ENCODE assay signal across 8 mouse cellular contexts in genomic region chr2:34800371-34800770, GRCm38 (mm10). TPM values are rescaled to one million over a fixed set of nuclear protein-coding genes. Genes with fewer than 3 reads are reported as not detected.
DNase-seq lines count a peak whose midpoint lies in the region; ATAC-seq and TF ChIP-seq lines count a peak whose summit lies in the region.

No protein-coding gene starts in this region.

- TF ChIP-seq POLR2A in MEL (IDR thresholded peaks at IDR 0.05; ENCODE audit: control insufficient read depth in 1 of 2, insufficient read depth in 1 of 2, low read depth in 1 of 2, low read length in 2 of 2, poor library complexity in 1 of 2), result no peak

- TF ChIP-seq EP300 in MEL (IDR thresholded peaks at IDR 0.05; ENCODE audit: low read depth in 1 of 2, low read length in 2 of 2), result no peak

- no peak for DNase-seq in kidney, postnatal 14 days
- DNase-seq in MEL (ENCODE audit: low read depth, low spot score) (peak; percentile 61), adipocyte (ENCODE audit: low spot score) (no peak)
- no peak for DNase-seq in gastrocnemius, adult 18-20 months (ENCODE audit: low spot score)
- DNase-seq in c-Kit-positive CD71-positive TER-119-positive erythroid progenitor cells, embryonic 14.5 days (ENCODE audit: low spot score), result no peak

- H3K79me2 ChIP-seq in MEL (ENCODE audit: control insufficient read depth, insufficient read depth, low read length, poor library complexity) (peaks cover 29% of the 10 kb centered on the region), macrophage (ENCODE audit: inconsistent target) (peaks cover 32% of the 10 kb centered on the region)

- H3K4me2 ChIP-seq in kidney, embryonic 16.5 days (replicated peaks; ENCODE audit: low read depth, low read length), result peak overlapping the region; percentile 50
- peak overlapping the region; percentile 75 for H3K4me2 ChIP-seq in embryonic facial prominence, embryonic 15.5 days (replicated peaks)

- H3K9me3 ChIP-seq in kidney, embryonic 16.5 days (ENCODE audit: low read length), result no peaks in the 10 kb centered on the region
- H3K9me3 ChIP-seq in MEL (replicated peaks; ENCODE audit: insufficient read depth, low read length), result no peaks in the 10 kb centered on the region
- H3K9me3 ChIP-seq in embryonic facial prominence, embryonic 15.5 days (replicated peaks), result no peaks in the 10 kb centered on the region

- peaks cover 27% of the 10 kb centered on the region for H3K4me1 ChIP-seq in kidney, embryonic 16.5 days (ENCODE audit: insufficient read depth, low read length)
- peaks cover 10 to 36% of the 10 kb centered on the region in 2 experiments for H3K4me1 ChIP-seq in MEL (ENCODE audit: control insufficient read depth in 1 of 2, insufficient read depth in 2 of 2, low read length in 2 of 2)
- peaks cover 29% of the 10 kb centered on the region for H3K4me1 ChIP-seq in embryonic facial prominence, embryonic 15.5 days

- H3K9ac ChIP-seq in kidney, embryonic 16.5 days (replicated peaks; ENCODE audit: low read length), result no peak overlapping the region
- H3K9ac ChIP-seq in MEL (ENCODE audit: control insufficient read depth, low read depth, low read length, poor library complexity, severe bottlenecking), result peak overlapping the region; percentile 76
- H3K9ac ChIP-seq in embryonic facial prominence, embryonic 15.5 days, result no peak overlapping the region

- H3K27me3 ChIP-seq in kidney, embryonic 16.5 days (ENCODE audit: insufficient read depth, low read length), result no peaks in the 10 kb centered on the region
- H3K27me3 ChIP-seq in MEL (ENCODE audit: control insufficient read depth in 1 of 2, insufficient read depth in 2 of 2, low read length in 2 of 2), result no peaks in the 10 kb centered on the region
- H3K27me3 ChIP-seq in embryonic facial prominence, embryonic 15.5 days, result no peaks in the 10 kb centered on the region

- no peak for TF ChIP-seq CTCF in MEL (IDR thresholded peaks at IDR 0.05 in 2 of 3, conservative IDR thresholded peaks at IDR 0.05 in 1 of 3; ENCODE audit: control insufficient read depth in 1 of 3, insufficient read depth in 1 of 3, low read depth in 2 of 3, low read length in 3 of 3, poor library complexity in 1 of 3, severe bottlenecking in 1 of 3)

- H3K4me3 ChIP-seq in kidney, embryonic 16.5 days (ENCODE audit: low read length), result peak overlapping the region; percentile 73; the same call in 1 of the 2 replicates
- H3K4me3 ChIP-seq in MEL (ENCODE audit: control insufficient read depth in 1 of 2, insufficient read depth in 1 of 2, low read depth in 2 of 2, low read length in 2 of 2), result peak overlapping the region; percentile 91 to 95
- H3K4me3 ChIP-seq in embryonic facial prominence, embryonic 15.5 days (replicated peaks), result peak overlapping the region; percentile 73
- peak overlapping the region; percentile 92 for H3K4me3 ChIP-seq in macrophage (ENCODE audit: inconsistent target)

- no peak for ATAC-seq in kidney, embryonic 16.5 days (ENCODE audit: low FRiP score, low TSS enrichment)
- no peak for ATAC-seq in embryonic facial prominence, embryonic 15.5 days (ENCODE audit: insufficient number of reproducible peaks, low FRiP score, low TSS enrichment, low read depth)

- 80% methylated on average over 7 of the region's 7 CpGs for WGBS in kidney, embryonic 16.5 days
- WGBS in embryonic facial prominence, embryonic 15.5 days, result 78% methylated on average over 7 of the region's 7 CpGs
- 46% methylated on average over 7 of the region's 7 CpGs for whole genome bisulfite sequencing in macrophage (ENCODE audit: missing documents)

- TF ChIP-seq RAD21 in MEL (IDR thresholded peaks at IDR 0.05; ENCODE audit: low read depth, low read length), result no peak

- peak overlapping the region; percentile 17; the same call in 1 of the 2 replicates for H3K27ac ChIP-seq in kidney, embryonic 16.5 days (ENCODE audit: low read length)
- H3K27ac ChIP-seq in MEL (ENCODE audit: control insufficient read depth, low read depth, low read length), result peak overlapping the region; percentile 90
- H3K27ac ChIP-seq in embryonic facial prominence, embryonic 15.5 days (replicated peaks), result peak overlapping the region; percentile 88
- H3K27ac ChIP-seq in macrophage, result peak overlapping the region; percentile 65

- no peaks in the 10 kb centered on the region; the same call in 1 of the 2 replicates for H3K36me3 ChIP-seq in kidney, embryonic 16.5 days (ENCODE audit: insufficient read depth, low read length)
- H3K36me3 ChIP-seq in MEL (ENCODE audit: control insufficient read depth in 1 of 2, insufficient read depth in 2 of 2, low read length in 2 of 2) (peaks cover 0 to 40% of the 10 kb centered on the region in 2 experiments; a peak in 2 of 4 replicates), macrophage (ENCODE audit: inconsistent target) (no peaks in the 10 kb centered on the region)
- peaks cover 4% of the 10 kb centered on the region; the same call in 1 of the 2 replicates for H3K36me3 ChIP-seq in embryonic facial prominence, embryonic 15.5 days

TF ChIP-seq in MEL, 35 proteins besides CTCF, POLR2A, EP300 and RAD21 (continues in another document):
- no peak for TF ChIP-seq GATA1 (IDR thresholded peaks at IDR 0.05; ENCODE audit: low read depth, low read length)
- no peak for TF ChIP-seq ETS1 (IDR thresholded peaks at IDR 0.05; ENCODE audit: low read depth, low read length)

RNA-seq across cellular contexts. Expression of gene Rabepk, which starts 0.7 kb away (rescaled TPM):
- polyA plus RNA-seq in kidney, embryonic 16.5 days (2015; fragmentation: Nextera tagmentation; extraction: Ambion mirVana), result 38.9 and 39.0 TPM in 2 replicates
- 47.1 and 51.2 TPM in 2 replicates for total RNA-seq in MEL (2012; rRNA removed)
- polyA plus RNA-seq in MEL (2012; ENCODE audit: insufficient read depth in 1 of 2, insufficient read length in 2 of 2, low read depth in 1 of 2, low replicate concordance in 2 of 2, missing spikeins in 1 of 2), result 10 to 100 TPM in 1 of 2 experiments, not detected in 1; 85.3 TPM
- polyA plus RNA-seq in embryonic facial prominence, embryonic 15.5 days (2015; fragmentation: Nextera tagmentation; extraction: Ambion mirVana), result 38.9 and 41.0 TPM in 2 replicates
- 10 to 100 TPM in 10 of 26 experiments, 1 to 10 TPM in 15, under 1 TPM in 1; 0.86 to 15.8 (median 8.1) TPM for total RNA-seq in macrophage (2018; cell fraction: chromatin; rRNA removed)
- 10 to 100 TPM in 14 of 26 experiments, 1 to 10 TPM in 12; 4.8 to 15.9 (median 10.4) TPM for total RNA-seq in macrophage (2018; cell fraction: cytosol; rRNA removed)
- total RNA-seq in macrophage (2018; cell fraction: nucleus; rRNA removed), result 10 to 100 TPM in 3 of 26 experiments, 1 to 10 TPM in 23; 1.2 to 13.3 (median 5.7) TPM
- 8.1 to 15.9 TPM (median 9.0 TPM) in 3 replicates for polyA plus RNA-seq in macrophage (2018)
- total RNA-seq in gastrocnemius, adult 18-20 months (2021), result 10 to 100 TPM; 10.2 to 11.5 TPM

RNA-seq across cellular contexts. Expression of gene Fbxw2, which starts 25.7 kb away (rescaled TPM):
- polyA plus RNA-seq in kidney, embryonic 16.5 days (2015; fragmentation: Nextera tagmentation; extraction: Ambion mirVana), result 81.7 and 82.0 TPM in 2 replicates
- 40.2 and 43.7 TPM in 2 replicates for total RNA-seq in MEL (2012; rRNA removed)
- 100 to 1,000 TPM in 1 of 2 experiments, 10 to 100 TPM in 1; 49.7 to 101 TPM for polyA plus RNA-seq in MEL (2012; ENCODE audit: insufficient read depth in 1 of 2, insufficient read length in 2 of 2, low read depth in 1 of 2, low replicate concordance in 2 of 2, missing spikeins in 1 of 2)
- 90.4 and 95.6 TPM in 2 replicates for polyA plus RNA-seq in embryonic facial prominence, embryonic 15.5 days (2015; fragmentation: Nextera tagmentation; extraction: Ambion mirVana)
- total RNA-seq in macrophage (2018; cell fraction: chromatin; rRNA removed), result 100 to 1,000 TPM in 18 of 26 experiments, 10 to 100 TPM in 8; 69.7 to 144 (median 110) TPM
- 10 to 100 TPM; 42.0 to 57.8 (median 49.1) TPM for total RNA-seq in macrophage (2018; cell fraction: cytosol; rRNA removed)
- 100 to 1,000 TPM in 5 of 26 experiments, 10 to 100 TPM in 21; 51.5 to 121 (median 74.2) TPM for total RNA-seq in macrophage (2018; cell fraction: nucleus; rRNA removed)
- 50.4 to 70.6 TPM (median 53.7 TPM) in 3 replicates for polyA plus RNA-seq in macrophage (2018)
- total RNA-seq in gastrocnemius, adult 18-20 months (2021), result 10 to 100 TPM; 48.0 to 50.7 TPM

RNA-seq across cellular contexts. Expression of gene Hspa5, which starts 28.6 kb away (rescaled TPM):
- polyA plus RNA-seq in kidney, embryonic 16.5 days (2015; fragmentation: Nextera tagmentation; extraction: Ambion mirVana), result 983 and 1,090 TPM in 2 replicates
- total RNA-seq in MEL (2012; rRNA removed), result 914 and 1,250 TPM in 2 replicates
- polyA plus RNA-seq in MEL (2012; ENCODE audit: insufficient read depth in 1 of 2, insufficient read length in 2 of 2, low read depth in 1 of 2, low replicate concordance in 2 of 2, missing spikeins in 1 of 2) (100 to 1,000 TPM; 147 to 649 TPM), macrophage (2018) (730 to 822 TPM (median 759 TPM) in 3 replicates)
- polyA plus RNA-seq in embryonic facial prominence, embryonic 15.5 days (2015; fragmentation: Nextera tagmentation; extraction: Ambion mirVana), result 771 and 838 TPM in 2 replicates
- total RNA-seq in macrophage (2018; cell fraction: chromatin; rRNA removed), result 100 to 1,000 TPM; 145 to 507 (median 206) TPM
- total RNA-seq in macrophage (2018; cell fraction: cytosol; rRNA removed), result 1,000 to 10,000 TPM in 1 of 26 experiments, 100 to 1,000 TPM in 25; 539 to 1,020 (median 712) TPM
- 1,000 to 10,000 TPM in 11 of 26 experiments, 100 to 1,000 TPM in 15; 336 to 1,447 (median 962) TPM for total RNA-seq in macrophage (2018; cell fraction: nucleus; rRNA removed)
- total RNA-seq in gastrocnemius, adult 18-20 months (2021), result 100 to 1,000 TPM; 138 to 213 TPM

RNA-seq across cellular contexts. Expression of gene Gm34653, which starts 32.4 kb away (rescaled TPM):
- 0.10 TPM in 1 of 2 replicates, not detected in the other for polyA plus RNA-seq in kidney, embryonic 16.5 days (2015; fragmentation: Nextera tagmentation; extraction: Ambion mirVana)
- total RNA-seq in MEL (2012; rRNA removed), result 0.08 TPM in 1 of 2 replicates, not detected in the other
- polyA plus RNA-seq in MEL (2012; ENCODE audit: insufficient read depth in 1 of 2, insufficient read length in 2 of 2, low read depth in 1 of 2, low replicate concordance in 2 of 2, missing spikeins in 1 of 2) (under 1 TPM in 1 of 2 experiments, not detected in 1; 0.10 TPM), macrophage (2018) (not detected in 3 replicates)
- polyA plus RNA-seq in embryonic facial prominence, embryonic 15.5 days (2015; fragmentation: Nextera tagmentation; extraction: Ambion mirVana), result 0.20 and 0.39 TPM in 2 replicates
- not detected for total RNA-seq in macrophage (2018; cell fraction: chromatin; rRNA removed)
- not detected for total RNA-seq in macrophage (2018; cell fraction: cytosol; rRNA removed)
- not detected for total RNA-seq in macrophage (2018; cell fraction: nucleus; rRNA removed)
- under 1 TPM; 0.36 to 0.62 TPM for total RNA-seq in gastrocnemius, adult 18-20 months (2021)

RNA-seq across cellular contexts. Expression of gene Gapvd1, which starts 45.3 kb away (rescaled TPM):
- 76.3 and 89.8 TPM in 2 replicates for polyA plus RNA-seq in kidney, embryonic 16.5 days (2015; fragmentation: Nextera tagmentation; extraction: Ambion mirVana)
- total RNA-seq in MEL (2012; rRNA removed), result 62.4 and 65.0 TPM in 2 replicates
- 100 to 1,000 TPM in 1 of 2 experiments, 10 to 100 TPM in 1; 96.7 to 174 TPM for polyA plus RNA-seq in MEL (2012; ENCODE audit: insufficient read depth in 1 of 2, insufficient read length in 2 of 2, low read depth in 1 of 2, low replicate concordance in 2 of 2, missing spikeins in 1 of 2)
- 79.7 and 80.3 TPM in 2 replicates for polyA plus RNA-seq in embryonic facial prominence, embryonic 15.5 days (2015; fragmentation: Nextera tagmentation; extraction: Ambion mirVana)
- 100 to 1,000 TPM; 348 to 736 (median 497) TPM for total RNA-seq in macrophage (2018; cell fraction: chromatin; rRNA removed)
- total RNA-seq in macrophage (2018; cell fraction: cytosol; rRNA removed), result 100 to 1,000 TPM in 7 of 26 experiments, 10 to 100 TPM in 19; 48.5 to 127 (median 83.7) TPM
- total RNA-seq in macrophage (2018; cell fraction: nucleus; rRNA removed), result 100 to 1,000 TPM; 177 to 358 (median 238) TPM
- polyA plus RNA-seq in macrophage (2018), result 64.6 to 87.4 TPM (median 66.7 TPM) in 3 replicates
- total RNA-seq in gastrocnemius, adult 18-20 months (2021), result 10 to 100 TPM; 32.3 to 32.8 TPM

Comparison
In these comparisons a context has a peak if more than half of its experiments do, and no peak if none do; other contexts are left out.
1. H3K27ac ChIP-seq: peak in every context shown above with its lines; median percentile 90 in MEL; 88 in embryonic facial prominence, embryonic 15.5 days; 65 in macrophage; 17 in kidney, embryonic 16.5 days.